Mouse (Mus musculus) Patski (cell line): Measurements from ENCODE around the gene Klhl11. TPM values are rescaled to one million over a fixed set of nuclear protein-coding genes. Genes with fewer than 3 reads are reported as not detected.
A peak's percentile ranks its signal among the peaks of the same experiment; 100 is the strongest.

Experiments used
- ATAC-seq: fragments of 100-300 bp; one replicate; pipeline ENCODE4 v1.8.0; 2021
- CTCF ChIA-PET: fragments of 350-600 bp; sonication (Branson Sonifier 250); formaldehyde crosslinking; loops from one replicate; lab custom pipeline; 2022; ENCODE audit warnings: inconsistent platforms; lab: Charles Lee
- POLR2A ChIA-PET: fragments of 350-600 bp; sonication (Branson Sonifier 250); formaldehyde crosslinking; loops from one replicate; lab custom pipeline; 2022; ENCODE audit warnings: antibody characterized with exemption, inconsistent platforms; lab: Charles Lee
- DNase-seq: peaks from one replicate; pipeline ENCODE4 v3.0.0-alpha.2; 2011; ENCODE audit warnings: low read depth, low spot score
- H3K27me3 ChIP-seq: fragments of 371-371 bp; one replicate; pipeline ENCODE4 v1.5.1; 2021
- CTCF ChIP-seq: fragments of 100-300 bp; IDR thresholded peaks from one replicate; pipeline ENCODE4 v1.5.1; 2021
- in situ Hi-C: fragments of 300-500 bp; cut with MboI; formaldehyde crosslinking; loops from 3 replicates; pipeline ENCODE4 v1.11.1; 2018; ENCODE audit warnings: low pct_unique_long_range_greater_than_20kb, mixed read lengths
- polyA plus RNA-seq: library from polyadenylated mRNA; unstranded; gene quantifications from one replicate; pipeline ENCODE4 v1.2.3, GENCODE M21; 2021

The Klhl11 gene
- polyA plus RNA-seq, 1 experiment from 2014 or later: 10.9 TPM

- H3K27me3 ChIP-seq: no peaks in the 10 kb centered on the region
- DNase-seq: no peak
- in situ Hi-C loops: no loop called here
- CTCF ChIA-PET: interaction anchor here (1.3 to 1.6 kb wide), 2 partner anchors 8 to 27 kb away, joined by 3 to 4 read pairs; no protein-coding TSS in a partner anchor
- ATAC-seq: peak; percentile 14
- no peak for TF ChIP-seq CTCF
- POLR2A ChIA-PET: no interaction called here
These were observed 374 bp upstream of the Klhl11 start for GRCm38 (mm10) chr11:100472935-100473295.

DNA sequence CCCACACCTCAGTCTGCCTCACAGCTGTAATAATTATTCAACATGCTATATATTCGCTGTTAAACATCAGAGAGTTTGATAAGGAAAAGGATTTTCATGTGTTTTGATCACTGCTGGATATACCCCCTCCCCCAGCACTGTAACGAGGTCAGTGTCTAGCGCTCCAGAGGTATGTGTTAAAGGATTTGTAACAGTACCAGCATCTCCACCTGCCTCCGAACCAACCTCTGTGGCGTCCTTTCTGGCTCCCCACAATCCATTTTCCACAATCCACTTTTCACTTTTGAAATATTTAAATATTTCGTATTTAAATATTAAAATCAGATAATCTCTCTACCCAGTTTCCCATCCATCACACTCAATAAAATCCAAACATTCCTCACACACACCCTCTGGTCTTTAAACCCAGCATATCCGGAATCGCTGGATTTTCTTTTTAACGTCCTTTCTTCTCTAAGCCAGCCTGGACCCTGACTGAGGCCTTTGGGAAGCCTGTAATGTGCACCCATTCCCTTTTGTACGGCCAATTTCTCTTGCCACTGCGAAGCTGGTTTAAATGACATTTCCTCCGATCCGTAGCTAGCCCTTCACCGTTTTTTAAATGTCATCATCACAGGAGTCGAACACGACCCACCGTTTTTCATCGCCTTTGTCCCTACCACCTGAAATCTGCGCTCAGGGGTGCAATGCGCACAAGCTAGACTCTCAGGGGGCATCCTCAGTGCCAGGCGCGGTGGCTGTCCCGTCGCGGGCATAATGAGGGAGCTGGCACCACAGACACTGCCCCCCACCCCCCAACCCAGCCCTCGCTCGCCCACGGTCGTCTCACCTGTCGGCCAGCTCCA lies 967 bp downstream of the Klhl11 start:
- TF ChIP-seq CTCF: no peak
- in situ Hi-C loops: no loop called here
- DNase-seq (no peak), ATAC-seq (no peak)
- ChIA-PET CTCF (interaction anchor here (1.2 to 1.6 kb wide), 4 partner anchors 9 to 46 kb away, joined by 3 to 4 read pairs (median 4); no protein-coding TSS in a partner anchor), POLR2A (interaction anchor here (0.6 to 1.2 kb wide), 4 partner anchors 10 to 484 kb away, joined by 3 to 5 read pairs (median 4); partner anchors contain the start of genes Klhl10 and Nt5c3b)
- no peaks in the 10 kb centered on the region for H3K27me3 ChIP-seq

- ChIA-PET CTCF (no interaction called here), POLR2A (no interaction called here)
- DNase-seq (no peak), ATAC-seq (no peak)
- no peaks in the 10 kb centered on the region for H3K27me3 ChIP-seq
- in situ Hi-C loops: loop anchor here (5.0 kb wide), 2 partner anchors 39 to 109 kb away; partner anchors contain the start of gene Hap1
- no peak for TF ChIP-seq CTCF
These were observed 6.7 kb downstream of the Klhl11 start for GRCm38 (mm10) chr11:100465833-100466232.

DNA sequence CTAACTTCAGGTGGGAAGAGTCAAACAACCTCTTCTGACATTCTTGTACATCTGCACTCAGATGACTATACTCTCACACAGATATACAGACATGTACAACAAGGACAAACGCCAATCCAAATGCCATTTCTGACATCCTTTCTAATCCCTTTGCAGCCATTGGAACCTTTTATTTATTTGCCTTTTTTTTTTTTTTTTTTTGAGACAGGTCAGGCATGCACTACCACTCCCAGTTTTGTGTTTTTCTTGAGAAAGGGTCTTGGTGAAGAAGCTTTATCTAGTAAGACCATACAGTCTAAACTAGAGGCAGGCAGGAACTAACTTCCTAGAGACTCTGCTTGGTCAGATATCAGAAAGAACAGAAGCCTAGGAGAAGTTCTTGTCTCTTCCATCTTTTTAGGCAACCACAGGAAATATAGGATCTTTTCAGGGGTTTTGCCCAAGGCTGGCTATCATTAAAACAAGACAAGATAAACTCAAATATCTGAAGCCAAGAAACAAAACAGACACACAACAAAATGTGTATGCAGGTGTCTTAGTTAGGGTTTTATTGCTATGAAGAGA lies 7.2 kb downstream of the Klhl11 start:
- no peaks in the 10 kb centered on the region for H3K27me3 ChIP-seq
- TF ChIP-seq CTCF: no peak
- DNase-seq (no peak), ATAC-seq (no peak)
- in situ Hi-C loops: loop anchor here (5.0 kb wide), 2 partner anchors 38 to 108 kb away; partner anchors contain the start of gene Hap1
- ChIA-PET POLR2A (no interaction called here), CTCF (no interaction called here)

- ATAC-seq: no peak
- DNase-seq: no peak
- POLR2A ChIA-PET: no interaction called here
- in situ Hi-C loops: no loop called here
- TF ChIP-seq CTCF: no peak
- H3K27me3 ChIP-seq: no peaks in the 10 kb centered on the region
- CTCF ChIA-PET: no interaction called here
These were observed 9.8 kb downstream of the Klhl11 start for GRCm38 (mm10) chr11:100462699-100463098.

DNA sequence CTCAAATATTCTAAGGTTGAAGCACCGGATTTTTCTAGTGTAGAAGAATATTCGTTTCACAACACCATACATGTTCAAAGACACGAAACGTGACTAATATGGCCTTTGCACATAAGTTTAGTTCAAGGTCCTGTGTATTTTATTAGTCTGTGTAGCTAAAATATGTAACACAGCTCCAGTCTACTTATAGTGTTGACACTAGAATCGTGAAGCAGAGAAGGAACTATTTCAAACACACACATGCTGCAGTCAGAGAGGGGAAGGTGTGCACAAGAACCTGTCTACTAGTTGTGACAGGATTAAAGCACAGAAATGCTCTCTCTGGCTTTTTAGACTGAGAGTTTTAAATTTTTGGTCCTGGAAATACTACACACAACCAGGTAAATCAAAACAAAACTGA lies 14.8 kb downstream of the Klhl11 start:
- CTCF ChIA-PET: interaction anchor here (1.4 to 2.0 kb wide), 2 partner anchors 12 to 15 kb away, joined by 3 to 7 read pairs; partner anchors contain the start of gene Klhl11
- no peak for TF ChIP-seq CTCF

DNA sequence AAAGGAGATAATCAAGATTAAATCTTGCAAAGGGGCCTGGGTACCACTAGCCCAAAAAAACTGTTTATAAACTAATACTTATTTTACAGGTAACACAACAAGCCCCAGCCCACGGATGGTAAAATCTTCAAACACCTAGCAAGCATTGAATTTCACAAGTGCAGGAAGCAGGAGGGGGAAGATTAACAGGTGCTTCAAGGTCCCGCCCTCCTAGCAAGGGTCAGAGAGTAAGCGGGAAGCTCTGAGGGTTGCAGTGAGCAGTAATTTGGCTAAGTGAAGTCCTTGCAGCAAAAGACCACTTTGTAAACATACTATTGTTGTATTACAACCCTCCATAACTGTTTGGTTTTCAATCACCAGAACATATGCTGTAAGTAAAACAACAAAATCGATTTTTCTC lies 15.3 kb downstream of the Klhl11 start:
- ChIA-PET CTCF (interaction anchor here (1.1 to 2.0 kb wide), 4 partner anchors 12 to 32 kb away, joined by 3 to 7 read pairs (median 4); partner anchors contain the start of gene Klhl11), POLR2A (no interaction called here)
- TF ChIP-seq CTCF: no peak
- no peaks in the 10 kb centered on the region for H3K27me3 ChIP-seq
- no peak for ATAC-seq
- in situ Hi-C loops: no loop called here
- DNase-seq: no peak

More for the DNA sequence above, 14.8 kb downstream of the Klhl11 start:
- no peaks in the 10 kb centered on the region for H3K27me3 ChIP-seq
- DNase-seq (no peak), ATAC-seq (no peak)
- in situ Hi-C loops: no loop called here
- POLR2A ChIA-PET: no interaction called here

- in situ Hi-C loops: no loop called here
- ATAC-seq (no peak), DNase-seq (no peak)
- ChIA-PET CTCF (no interaction called here), POLR2A (no interaction called here)
- no peak for TF ChIP-seq CTCF
- H3K27me3 ChIP-seq: no peaks in the 10 kb centered on the region
These were observed 29.9 kb downstream of the Klhl11 start for GRCm38 (mm10) chr11:100442625-100443024.

DNA sequence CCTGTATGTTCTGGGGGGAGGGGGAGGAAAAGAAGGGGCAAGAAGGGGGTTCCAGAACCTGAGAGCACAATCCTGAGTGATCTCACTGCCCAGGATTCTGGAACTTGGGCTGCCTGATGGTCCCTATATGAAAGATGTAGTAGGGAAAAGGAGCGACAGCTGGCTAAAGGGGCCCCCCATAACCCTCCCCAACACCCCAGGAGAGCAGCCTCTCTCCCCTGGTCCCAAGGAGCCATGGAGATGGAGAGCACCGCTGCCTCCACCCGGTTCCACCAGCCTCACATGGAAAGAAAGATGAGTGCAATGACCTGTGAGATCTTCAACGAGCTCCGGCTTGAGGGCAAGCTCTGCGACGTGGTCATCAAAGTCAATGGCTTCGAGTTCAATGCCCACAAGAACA lies 30.7 kb downstream of the Klhl11 start, which contains the start of the genes Nt5c3b and Klhl10:
Gene Nt5c3b, minus strand, starts transcription at position 12 of the 400 bp plus-strand sequence.
Gene Klhl10, plus strand, starts transcription at position 121 of the 400 bp plus-strand sequence.
- in situ Hi-C loops: no loop called here
- H3K27me3 ChIP-seq: no peaks in the 10 kb centered on the region
- CTCF ChIA-PET: no interaction called here
- TF ChIP-seq CTCF: no peak
- ATAC-seq (no peak), DNase-seq (no peak)
- POLR2A ChIA-PET: interaction anchor here (1.3 kb wide), 1 partner anchor 30 kb away, joined by 5 read pairs; the partner anchor contains the start of gene Klhl11

GRCm38 (mm10) chr11:100440691-100441522 lies 31.6 kb downstream of the Klhl11 start:
- DNase-seq (no peak), ATAC-seq (peak; percentile 38)
- in situ Hi-C loops: no loop called here
- H3K27me3 ChIP-seq: no peaks in the 10 kb centered on the region
- no peak for TF ChIP-seq CTCF
- ChIA-PET CTCF (no interaction called here), POLR2A (interaction anchor here (1.3 kb wide), 1 partner anchor 31 kb away, joined by 5 read pairs; the partner anchor contains the start of gene Klhl11)
